Comparison of ENCODE assay signal across 19 mouse cellular contexts in genomic region chr9:103014686-103015085, GRCm38 (mm10).
"Had no signal": no experiment of that assay in that cellular context is flagged by ENCODE, and none has a peak within 500 bp of the region (broad histone marks: within the 10 kb centered on the region; RNA-seq: fewer than 3 reads in every experiment).

No protein-coding gene starts in this region.

- H3K36me3 ChIP-seq: liver, embryonic 13.5 days; liver, embryonic 15.5 days; lung, embryonic 15.5 days; midbrain, embryonic 10.5 days; midbrain, embryonic 12.5 days; neural tube, embryonic 13.5 days; neural tube, embryonic 15.5 days had no signal

- H3K9me3 ChIP-seq: liver, embryonic 13.5 days; liver, embryonic 15.5 days; lung, embryonic 15.5 days; midbrain, embryonic 10.5 days; midbrain, embryonic 12.5 days; neural tube, embryonic 13.5 days; neural tube, embryonic 15.5 days had no signal

- DNase-seq: liver, embryonic 13.5 days; lung, adult 18-20 months; lung, postnatal 14 days; midbrain, embryonic 14.5 days; retina, postnatal 1 day; right cerebral cortex, adult 18-20 months; right cerebral cortex, postnatal 25 days; right cerebral cortex, postnatal 4 days; spleen, adult 18-20 months; thymus, adult 2 months; thymus, postnatal 25 days; thymus, postnatal 4 days had no signal

- H3K27ac ChIP-seq: liver, embryonic 13.5 days; liver, embryonic 15.5 days; lung, embryonic 15.5 days; midbrain, embryonic 10.5 days; midbrain, embryonic 12.5 days; neural tube, embryonic 13.5 days; neural tube, embryonic 15.5 days had no signal

- H3K4me3 ChIP-seq: liver, embryonic 13.5 days; liver, embryonic 15.5 days; lung, embryonic 15.5 days; midbrain, embryonic 10.5 days; midbrain, embryonic 12.5 days; myocyte; neural tube, embryonic 13.5 days; neural tube, embryonic 15.5 days had no signal

- H3K4me1 ChIP-seq: liver, embryonic 13.5 days; midbrain, embryonic 10.5 days; midbrain, embryonic 12.5 days; neural tube, embryonic 13.5 days; neural tube, embryonic 15.5 days had no signal

- H3K27me3 ChIP-seq: lung, embryonic 15.5 days had no signal
